Mouse (Mus musculus): ENCODE measurements around the gene Cers3. TPM values are rescaled to one million over a fixed set of nuclear protein-coding genes. Genes with fewer than 3 reads are reported as not detected.

Cers3 gene
- polyA plus RNA-seq, 1 experiment from 2014 or later = 0.36 TPM

GRCm38 (mm10) chr7:66857610-66858009, 114.3 kb downstream of the Cers3 start:
- Histone ChIP-seq H3K4me1 (ENCODE audit: control insufficient read depth, insufficient read depth, low read length) (no peaks in the 10 kb centered on the region), H3K9ac (replicated peaks; ENCODE audit: low read depth, low read length) (no peak overlapping the region), H3K36me3 (ENCODE audit: control insufficient read depth, insufficient read depth, low read length) (no peaks in the 10 kb centered on the region), H3K4me2 (ENCODE audit: low read depth, low read length) (no peak overlapping the region), H3K4me3 (ENCODE audit: low read depth, low read length) (no peak overlapping the region), H3K9me3 (ENCODE audit: control insufficient read depth, low read length) (no peaks in the 10 kb centered on the region), H3K27ac (ENCODE audit: low read depth, low read length) (no peak overlapping the region), H3K27me3 (ENCODE audit: control insufficient read depth, insufficient read depth, low read length) (no peaks in the 10 kb centered on the region)
- no peak for ATAC-seq (ENCODE audit: low read depth)
- WGBS = 71% methylated on average over 1 of the region's 1 CpGs

- H3K27ac ChIP-seq (ENCODE audit: low read depth, low read length) = no peak overlapping the region
- no peaks in the 10 kb centered on the region for H3K36me3 ChIP-seq (ENCODE audit: control insufficient read depth, insufficient read depth, low read length)
- H3K4me2 ChIP-seq (ENCODE audit: low read depth, low read length) = no peak overlapping the region
- no peaks in the 10 kb centered on the region for H3K9me3 ChIP-seq (ENCODE audit: control insufficient read depth, low read length)
- 79% methylated on average over 12 of the region's 12 CpGs for WGBS
- no peaks in the 10 kb centered on the region for H3K27me3 ChIP-seq (ENCODE audit: control insufficient read depth, insufficient read depth, low read length)
- H3K4me3 ChIP-seq (ENCODE audit: low read depth, low read length) = no peak overlapping the region
- no peak overlapping the region for H3K9ac ChIP-seq (replicated peaks; ENCODE audit: low read depth, low read length)
- no peak for ATAC-seq (ENCODE audit: low read depth)
- no peaks in the 10 kb centered on the region for H3K4me1 ChIP-seq (ENCODE audit: control insufficient read depth, insufficient read depth, low read length)
Observed at GRCm38 (mm10) chr7:66858247-66859075, 115.2 kb downstream of the Cers3 start.

- H3K9me3 ChIP-seq (ENCODE audit: control insufficient read depth, low read length) = no peaks in the 10 kb centered on the region
- H3K4me1 ChIP-seq (ENCODE audit: control insufficient read depth, insufficient read depth, low read length) = no peaks in the 10 kb centered on the region
- no peak overlapping the region for H3K4me2 ChIP-seq (ENCODE audit: low read depth, low read length)
- no peak overlapping the region for H3K9ac ChIP-seq (replicated peaks; ENCODE audit: low read depth, low read length)
- no peak; the same call in 1 of the 2 replicates for ATAC-seq (ENCODE audit: low read depth)
- no peaks in the 10 kb centered on the region for H3K27me3 ChIP-seq (ENCODE audit: control insufficient read depth, insufficient read depth, low read length)
- H3K4me3 ChIP-seq (ENCODE audit: low read depth, low read length) = no peak overlapping the region
- no peak overlapping the region for H3K27ac ChIP-seq (ENCODE audit: low read depth, low read length)
- no peaks in the 10 kb centered on the region for H3K36me3 ChIP-seq (ENCODE audit: control insufficient read depth, insufficient read depth, low read length)
- WGBS = 45% methylated on average over 5 of the region's 5 CpGs
Observed at GRCm38 (mm10) chr7:66859220-66859619, 115.9 kb downstream of the Cers3 start.

GRCm38 (mm10) chr7:66866944-66867718, 123.8 kb downstream of the Cers3 start:
- no peak overlapping the region for H3K4me3 ChIP-seq (ENCODE audit: low read depth, low read length)
- WGBS = 75% methylated on average over 19 of the region's 19 CpGs
- no peak overlapping the region for H3K4me2 ChIP-seq (ENCODE audit: low read depth, low read length)
- no peak overlapping the region for H3K27ac ChIP-seq (ENCODE audit: low read depth, low read length)
- no peak overlapping the region for H3K9ac ChIP-seq (replicated peaks; ENCODE audit: low read depth, low read length)
- no peaks in the 10 kb centered on the region for H3K36me3 ChIP-seq (ENCODE audit: control insufficient read depth, insufficient read depth, low read length)
- peaks cover 16% of the 10 kb centered on the region for H3K4me1 ChIP-seq (ENCODE audit: control insufficient read depth, insufficient read depth, low read length)
- ATAC-seq (ENCODE audit: low read depth) = no peak
- no peaks in the 10 kb centered on the region for H3K9me3 ChIP-seq (ENCODE audit: control insufficient read depth, low read length)
- no peaks in the 10 kb centered on the region for H3K27me3 ChIP-seq (ENCODE audit: control insufficient read depth, insufficient read depth, low read length)

GRCm38 (mm10) chr7:66867719-66868501, 124.6 kb downstream of the Cers3 start:
- H3K4me1 ChIP-seq (ENCODE audit: control insufficient read depth, insufficient read depth, low read length) = peaks cover 16% of the 10 kb centered on the region
- no peak overlapping the region for H3K4me3 ChIP-seq (ENCODE audit: low read depth, low read length)
- H3K27me3 ChIP-seq (ENCODE audit: control insufficient read depth, insufficient read depth, low read length) = no peaks in the 10 kb centered on the region
- H3K9me3 ChIP-seq (ENCODE audit: control insufficient read depth, low read length) = no peaks in the 10 kb centered on the region
- no peak overlapping the region for H3K9ac ChIP-seq (replicated peaks; ENCODE audit: low read depth, low read length)
- H3K4me2 ChIP-seq (ENCODE audit: low read depth, low read length) = no peak overlapping the region
- H3K27ac ChIP-seq (ENCODE audit: low read depth, low read length) = peak overlapping the region; percentile 58; the same call in 1 of the 2 replicates
- no peaks in the 10 kb centered on the region for H3K36me3 ChIP-seq (ENCODE audit: control insufficient read depth, insufficient read depth, low read length)
- peak; percentile 82 for ATAC-seq (ENCODE audit: low read depth)
- 25% methylated on average over 13 of the region's 13 CpGs for WGBS

GRCm38 (mm10) chr7:66871520-66871919, 128.2 kb downstream of the Cers3 start:
- Histone ChIP-seq H3K27ac (ENCODE audit: low read depth, low read length) (no peak overlapping the region), H3K27me3 (ENCODE audit: control insufficient read depth, insufficient read depth, low read length) (no peaks in the 10 kb centered on the region), H3K9ac (replicated peaks; ENCODE audit: low read depth, low read length) (no peak overlapping the region), H3K9me3 (ENCODE audit: control insufficient read depth, low read length) (no peaks in the 10 kb centered on the region), H3K4me3 (ENCODE audit: low read depth, low read length) (no peak overlapping the region), H3K4me1 (ENCODE audit: control insufficient read depth, insufficient read depth, low read length) (peaks cover 16% of the 10 kb centered on the region), H3K36me3 (ENCODE audit: control insufficient read depth, insufficient read depth, low read length) (no peaks in the 10 kb centered on the region), H3K4me2 (ENCODE audit: low read depth, low read length) (no peak overlapping the region)
- ATAC-seq (ENCODE audit: low read depth) = no peak
- 50% methylated on average over 7 of the region's 7 CpGs for WGBS

GRCm38 (mm10) chr7:66871940-66872511, 128.7 kb downstream of the Cers3 start:
- Histone ChIP-seq H3K9ac (replicated peaks; ENCODE audit: low read depth, low read length) (no peak overlapping the region), H3K4me2 (ENCODE audit: low read depth, low read length) (no peak overlapping the region), H3K36me3 (ENCODE audit: control insufficient read depth, insufficient read depth, low read length) (no peaks in the 10 kb centered on the region), H3K9me3 (ENCODE audit: control insufficient read depth, low read length) (no peaks in the 10 kb centered on the region), H3K4me1 (ENCODE audit: control insufficient read depth, insufficient read depth, low read length) (peaks cover 16% of the 10 kb centered on the region), H3K27ac (ENCODE audit: low read depth, low read length) (no peak overlapping the region), H3K4me3 (ENCODE audit: low read depth, low read length) (no peak overlapping the region), H3K27me3 (ENCODE audit: control insufficient read depth, insufficient read depth, low read length) (no peaks in the 10 kb centered on the region)
- no peak for ATAC-seq (ENCODE audit: low read depth)
- WGBS = 73% methylated on average over 14 of the region's 14 CpGs

GRCm38 (mm10) chr7:66873235-66873634, 129.9 kb downstream of the Cers3 start:
- 77% methylated on average over 2 of the region's 2 CpGs for WGBS
- Histone ChIP-seq H3K9me3 (ENCODE audit: control insufficient read depth, low read length) (no peaks in the 10 kb centered on the region), H3K4me3 (ENCODE audit: low read depth, low read length) (no peak overlapping the region), H3K9ac (replicated peaks; ENCODE audit: low read depth, low read length) (no peak overlapping the region), H3K4me1 (ENCODE audit: control insufficient read depth, insufficient read depth, low read length) (peaks cover 9% of the 10 kb centered on the region), H3K36me3 (ENCODE audit: control insufficient read depth, insufficient read depth, low read length) (no peaks in the 10 kb centered on the region), H3K4me2 (ENCODE audit: low read depth, low read length) (no peak overlapping the region), H3K27ac (ENCODE audit: low read depth, low read length) (no peak overlapping the region), H3K27me3 (ENCODE audit: control insufficient read depth, insufficient read depth, low read length) (no peaks in the 10 kb centered on the region)
- no peak for ATAC-seq (ENCODE audit: low read depth)

All from neural tube, embryonic 14.5 days (tissue).